Mouse (Mus musculus) frontal cortex, adult (tissue): ENCODE results near the gene Fgfr2.

Experiments
- ATAC-seq: cut with Nextera tagmentation; 2 replicates; pipeline ENCODE4 v1.9.2; 2017; ENCODE audit warnings: mild to moderate bottlenecking, moderate library complexity, mixed read lengths; ENCODE audit not compliant: low TSS enrichment

Gene Fgfr2

DNA sequence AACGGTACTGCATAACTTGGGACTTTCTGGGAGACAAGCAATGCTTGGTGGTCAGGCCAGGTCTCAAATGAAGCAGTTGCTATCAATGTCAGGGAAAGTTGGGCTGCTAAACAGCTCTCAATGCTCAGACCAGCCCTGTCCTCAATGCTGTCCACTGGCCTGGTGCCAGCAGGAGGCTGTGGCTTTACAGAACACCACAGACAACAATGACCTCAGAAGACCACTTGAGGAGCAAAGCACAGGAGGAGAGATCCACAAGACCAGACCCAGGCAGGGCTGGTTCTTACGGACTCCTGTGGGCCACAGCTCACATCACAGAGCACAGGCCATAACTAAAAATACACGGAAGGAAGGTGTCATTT is 368.8 kb downstream of the Fgfr2 start:
- ATAC-seq, result no peak

DNA sequence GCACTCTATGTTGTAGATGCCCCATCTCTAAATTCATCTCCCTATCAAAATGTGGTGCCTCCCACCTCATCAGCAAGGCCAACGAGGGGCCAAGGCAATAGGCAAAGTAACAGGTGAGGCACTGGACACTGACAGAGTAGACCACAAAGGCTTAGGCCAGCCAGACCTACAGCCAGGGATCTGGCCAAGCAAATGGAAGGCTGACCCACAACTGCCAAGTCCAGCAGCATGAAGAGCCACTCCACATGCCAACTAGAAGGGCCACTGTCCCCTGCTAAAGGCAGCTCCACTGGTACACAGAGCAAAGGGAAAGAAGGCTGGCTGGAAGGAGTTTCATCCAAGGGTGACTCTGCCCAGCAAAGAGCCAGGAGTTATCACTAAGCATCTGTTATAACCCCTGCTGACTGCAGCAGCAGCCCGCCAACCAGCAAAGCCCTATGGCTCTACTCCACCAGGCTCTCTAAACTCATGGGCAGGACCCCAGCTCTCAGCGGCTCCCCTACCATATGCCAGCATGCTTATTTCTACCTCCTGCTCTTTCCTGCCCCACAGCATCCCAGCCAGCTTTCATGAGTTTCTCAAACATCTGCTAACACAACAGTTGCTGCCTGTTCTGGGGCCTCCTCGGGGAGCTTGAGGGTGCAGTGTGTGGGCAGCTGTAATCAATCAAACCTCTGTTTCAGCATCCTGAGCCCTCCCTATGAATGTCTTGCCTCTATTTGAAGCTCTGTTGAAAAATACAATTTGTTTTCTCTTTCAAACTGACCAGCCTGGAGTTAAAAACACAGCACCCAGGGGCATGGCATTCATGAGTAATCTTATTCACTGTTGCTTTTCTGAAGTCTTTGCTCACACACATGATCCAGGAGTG is 369.4 kb downstream of the Fgfr2 start:
- no peak for ATAC-seq

DNA sequence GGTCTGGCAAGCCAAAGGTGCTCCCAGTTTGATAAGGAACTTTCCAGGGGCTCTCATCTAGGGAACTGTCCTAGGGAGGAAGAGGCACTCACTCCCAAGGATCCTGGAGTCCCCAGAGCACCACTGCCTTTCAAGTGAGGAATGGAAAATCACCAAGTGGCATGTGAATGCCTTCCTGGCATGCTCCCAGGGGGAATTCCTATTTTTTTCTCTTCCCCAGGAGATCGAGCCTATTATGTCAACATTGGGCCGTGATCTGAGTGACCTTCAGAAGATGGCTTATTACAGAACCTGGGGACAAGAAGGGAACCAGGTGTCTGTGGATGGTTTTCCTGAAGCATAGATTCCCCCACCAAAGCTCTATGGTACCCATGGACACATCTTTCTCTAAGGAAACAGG is 371.4 kb downstream of the Fgfr2 start:
- no peak for ATAC-seq

DNA sequence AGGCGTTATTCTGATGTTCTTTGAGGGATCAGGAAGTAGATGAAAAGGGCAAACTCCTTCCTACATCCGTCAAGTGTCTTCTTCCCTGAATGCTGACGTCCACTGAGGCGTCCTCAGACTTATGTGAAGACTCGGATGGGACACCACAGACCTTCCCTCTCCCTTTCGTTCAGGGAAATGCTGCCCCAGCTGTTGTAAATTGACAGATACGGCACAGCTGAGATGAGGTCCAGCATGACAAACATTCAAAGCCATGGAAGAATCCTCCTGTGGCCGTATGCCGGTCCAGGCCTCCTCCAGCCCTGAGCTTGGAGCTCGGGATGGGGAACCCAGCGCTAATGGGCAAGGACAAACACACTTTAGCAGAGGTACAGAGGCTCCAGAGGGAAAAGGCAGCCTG is 373.6 kb downstream of the Fgfr2 start:
- no peak for ATAC-seq

DNA sequence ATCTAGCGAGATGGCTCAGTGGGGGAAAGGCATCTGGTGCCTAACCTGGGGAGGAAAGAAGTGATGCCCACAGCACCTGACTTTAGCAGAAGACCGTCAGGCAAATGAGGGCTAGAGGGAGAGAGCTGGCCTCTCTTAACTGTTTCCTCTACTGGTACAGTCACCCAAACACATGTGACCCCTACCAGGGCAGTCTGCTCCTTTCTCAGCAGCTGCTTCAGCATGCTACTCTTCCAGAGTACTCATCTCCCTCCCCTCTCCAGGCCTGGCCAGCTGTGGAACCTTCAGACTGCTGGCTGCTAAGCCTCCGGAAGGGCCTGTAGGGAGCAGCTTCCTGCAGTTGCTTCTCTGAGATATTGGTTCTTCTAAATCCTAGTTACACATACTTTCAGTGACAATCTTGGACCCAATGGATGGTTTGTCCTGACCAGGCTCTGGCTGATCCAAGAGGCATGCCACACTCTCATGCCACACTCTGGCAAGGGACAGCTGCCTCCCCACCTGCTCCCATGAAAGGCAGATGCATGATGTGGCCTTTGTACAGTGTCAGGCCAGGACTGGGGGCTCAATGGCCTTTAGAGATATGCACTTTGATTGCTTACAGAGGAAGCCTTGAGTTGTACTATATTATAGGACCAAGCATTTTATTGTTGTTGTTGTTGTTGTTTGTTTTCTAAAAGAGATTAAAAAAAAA is 374.9 kb downstream of the Fgfr2 start:
- ATAC-seq, result no peak

DNA sequence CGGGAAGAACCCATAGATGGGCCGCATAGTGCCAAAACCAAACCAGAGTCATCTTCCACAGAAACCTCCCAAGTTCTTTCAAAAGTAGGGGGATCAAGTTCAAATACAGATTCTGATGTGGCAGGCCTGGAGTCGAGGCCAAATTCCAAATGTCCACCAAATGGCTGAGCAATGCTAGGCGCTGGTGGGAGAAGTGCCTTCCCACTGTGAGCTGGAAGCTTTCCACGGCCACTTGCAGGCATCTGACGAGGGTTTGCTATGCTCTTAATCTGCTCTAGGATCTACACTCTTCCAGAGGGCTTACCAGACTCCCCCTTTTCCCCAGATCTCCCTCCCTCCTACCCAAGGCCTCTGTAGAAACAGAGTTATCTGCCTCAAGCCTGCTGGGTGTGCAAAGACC is 376.1 kb downstream of the Fgfr2 start:
- no peak for ATAC-seq

DNA sequence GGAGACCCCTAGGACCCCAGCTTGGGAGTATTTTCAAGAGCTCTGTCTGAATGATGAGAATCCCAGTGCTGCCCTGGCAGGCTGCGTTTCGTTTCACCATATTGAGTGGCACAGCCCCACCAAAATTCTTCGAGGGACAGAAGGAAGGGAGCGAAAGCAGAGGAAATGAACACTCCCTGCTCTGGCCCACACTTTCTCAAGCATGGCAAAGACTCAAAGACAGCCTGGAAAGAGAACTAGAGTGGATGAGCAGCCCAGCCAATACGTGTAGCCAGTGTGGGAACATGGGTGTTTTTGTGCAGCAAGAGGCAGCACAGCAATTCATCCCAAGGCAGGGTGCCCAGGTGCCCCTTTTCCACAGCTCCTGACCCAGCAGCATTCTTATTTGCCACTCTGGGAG is 380.2 kb downstream of the Fgfr2 start:
- ATAC-seq, result peak; percentile 85

DNA sequence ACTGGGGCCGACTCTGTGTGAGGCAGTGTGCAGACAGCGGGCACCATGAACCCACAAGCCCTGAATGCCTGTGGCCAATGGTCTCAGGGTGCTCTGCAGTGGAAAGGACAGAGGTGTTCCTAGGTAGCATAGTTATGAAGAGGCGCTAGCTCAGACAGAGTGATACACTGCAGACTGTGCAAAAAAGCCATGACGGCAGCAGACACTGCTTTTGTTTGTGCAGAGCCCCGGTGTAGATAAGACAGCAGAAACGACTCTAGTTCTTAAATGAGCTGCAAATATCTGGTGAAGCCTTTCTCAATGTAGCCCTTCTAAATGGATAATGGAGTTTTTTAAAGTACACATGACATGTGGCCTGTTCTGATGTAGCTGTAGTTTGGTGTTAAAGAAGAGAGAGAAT is 383.3 kb downstream of the Fgfr2 start:
- no peak for ATAC-seq

DNA sequence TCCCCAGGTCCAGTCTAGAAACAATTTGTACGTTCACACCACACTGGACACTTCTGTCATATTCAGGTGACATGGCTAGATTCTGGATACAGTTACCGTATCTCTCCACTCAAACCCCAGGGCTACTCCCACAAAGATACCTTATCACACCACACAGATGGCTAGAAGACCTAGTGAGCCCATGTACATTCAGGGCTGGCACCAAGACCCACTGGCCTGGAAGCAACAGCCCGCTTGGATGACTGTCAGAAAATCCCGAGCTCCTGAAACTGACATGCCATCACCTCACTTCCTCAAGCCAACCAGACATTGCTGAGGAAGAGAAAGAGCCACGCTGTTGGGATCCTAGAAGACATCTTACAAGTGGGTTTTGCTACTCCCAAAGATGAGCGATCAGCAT is 384.3 kb downstream of the Fgfr2 start:
- ATAC-seq, result no peak

DNA sequence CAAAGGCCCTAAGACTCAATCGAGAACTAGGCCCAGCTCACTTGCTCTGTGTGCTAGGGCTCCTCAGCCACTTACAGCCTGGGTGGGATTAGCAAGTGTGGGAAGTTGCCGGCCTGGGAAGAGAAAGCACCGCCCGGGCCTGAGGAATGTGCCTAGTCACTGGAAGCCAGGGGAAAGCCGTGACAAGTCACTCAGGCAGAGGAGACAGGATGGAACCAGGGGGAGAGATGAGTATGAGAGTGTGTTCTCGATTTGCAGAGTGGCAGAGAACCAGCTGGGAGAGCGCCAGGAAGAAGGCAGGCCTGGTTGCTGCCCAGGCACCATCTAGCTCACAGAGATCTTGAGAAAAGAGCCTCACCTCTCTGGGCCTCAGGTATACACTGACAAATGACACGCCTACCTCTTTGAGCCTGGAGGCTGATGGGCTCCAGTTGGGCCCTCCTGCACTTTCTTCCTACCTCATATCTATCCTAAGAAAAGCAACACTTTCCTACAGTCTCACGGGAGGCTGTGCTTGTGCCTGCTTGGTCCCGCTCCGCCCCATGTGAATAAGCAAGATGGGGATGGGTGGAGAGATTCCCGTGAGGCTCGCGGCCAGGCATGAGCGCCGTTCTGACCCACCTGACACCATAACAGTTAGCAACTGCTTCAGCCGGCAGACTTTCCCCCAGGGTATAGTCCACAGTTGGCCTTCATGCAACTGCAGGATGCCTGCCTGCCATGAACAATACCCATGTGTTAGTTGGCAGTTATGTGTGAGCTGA is 386.9 kb downstream of the Fgfr2 start:
- ATAC-seq, result peak; percentile 48

DNA sequence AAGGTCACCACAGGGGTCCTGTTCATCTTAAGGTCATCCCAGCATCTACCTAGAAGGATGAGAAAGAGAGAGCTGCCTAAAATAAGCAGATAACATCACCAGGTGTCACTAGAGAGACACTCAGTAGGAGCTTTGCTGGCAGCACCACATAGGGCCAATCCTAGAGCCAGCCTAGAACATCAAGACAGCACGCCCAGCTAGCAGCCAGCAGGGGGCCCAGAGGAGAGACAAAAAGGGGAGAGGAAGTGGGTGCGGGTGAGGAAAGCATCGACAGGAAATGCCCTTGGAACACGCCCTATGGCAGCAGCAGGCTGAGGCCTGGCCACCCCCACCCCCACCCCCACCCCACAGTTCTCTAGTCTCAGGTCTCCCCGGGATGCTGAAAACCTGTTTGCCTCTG is 388.0 kb downstream of the Fgfr2 start:
- ATAC-seq, result no peak

DNA sequence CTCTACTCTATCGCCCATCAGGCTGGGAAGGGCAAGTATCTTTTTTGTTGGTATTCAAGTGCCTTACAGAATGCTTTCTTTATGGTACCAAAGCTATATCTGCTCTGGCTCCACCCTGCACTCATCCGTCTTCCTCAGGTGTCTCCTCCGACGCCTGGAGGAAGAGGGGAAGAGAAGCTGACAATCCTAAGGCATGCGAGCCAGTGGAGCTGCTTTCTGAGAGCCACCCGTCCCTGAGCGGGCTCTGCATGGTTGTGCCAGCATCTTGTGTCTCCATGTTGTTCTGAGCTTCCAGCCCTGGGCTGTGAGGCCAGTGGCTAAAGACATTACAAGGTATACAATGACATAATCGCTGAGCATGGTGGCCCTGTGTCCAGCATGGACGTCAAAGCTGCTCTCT is 388.9 kb downstream of the Fgfr2 start:
- no peak for ATAC-seq

DNA sequence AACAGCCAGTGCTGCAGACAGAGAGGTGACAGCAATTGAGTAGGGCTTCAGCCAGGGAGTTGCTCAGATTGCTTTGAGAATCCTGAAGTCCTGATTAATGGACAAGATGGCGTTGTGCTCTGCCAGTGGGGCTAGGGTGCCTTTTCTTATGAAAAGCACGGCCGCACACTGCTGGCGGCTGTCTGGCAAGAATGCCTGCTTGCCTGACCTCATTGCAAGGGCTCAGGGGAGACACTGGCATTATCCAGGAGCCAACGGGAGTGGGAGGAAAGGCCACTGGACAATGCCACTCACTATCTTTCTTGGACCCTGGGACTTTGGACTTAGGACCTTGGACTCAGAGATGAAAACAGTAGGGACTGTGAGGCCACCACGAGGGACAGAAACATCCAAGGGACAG is 389.6 kb downstream of the Fgfr2 start:
- ATAC-seq, result no peak

DNA sequence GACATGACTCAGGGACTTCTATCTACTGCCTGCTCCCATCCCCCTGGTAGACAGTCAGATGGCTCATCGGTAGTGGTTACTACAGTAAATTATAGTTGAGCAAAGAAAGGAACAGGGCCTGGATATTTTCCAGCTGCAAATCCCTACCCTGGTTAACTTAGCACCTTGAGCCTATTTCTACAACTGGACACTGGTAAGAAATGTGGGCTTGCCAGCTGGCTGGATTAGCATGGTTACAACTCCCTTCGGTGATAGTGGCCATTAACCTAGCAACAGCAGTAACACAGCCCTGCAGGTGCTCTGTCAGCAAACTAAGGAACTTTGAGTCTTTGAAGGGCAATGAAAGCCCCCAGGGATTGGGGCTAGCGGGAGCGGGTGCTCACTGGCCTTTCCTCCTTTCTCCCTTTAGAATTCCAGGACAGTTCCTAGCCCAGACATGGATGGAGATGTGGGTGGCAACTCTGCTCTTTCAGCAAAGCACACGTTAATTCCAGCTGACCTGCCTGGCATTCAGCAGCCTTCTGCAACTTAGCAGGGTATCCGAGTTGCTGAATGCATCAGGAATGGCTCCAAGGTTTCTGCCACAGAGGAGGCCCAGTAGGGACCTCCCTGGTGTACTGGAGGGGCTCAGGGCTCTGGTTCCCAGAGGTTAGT is 390.9 kb downstream of the Fgfr2 start:
- no peak for ATAC-seq

DNA sequence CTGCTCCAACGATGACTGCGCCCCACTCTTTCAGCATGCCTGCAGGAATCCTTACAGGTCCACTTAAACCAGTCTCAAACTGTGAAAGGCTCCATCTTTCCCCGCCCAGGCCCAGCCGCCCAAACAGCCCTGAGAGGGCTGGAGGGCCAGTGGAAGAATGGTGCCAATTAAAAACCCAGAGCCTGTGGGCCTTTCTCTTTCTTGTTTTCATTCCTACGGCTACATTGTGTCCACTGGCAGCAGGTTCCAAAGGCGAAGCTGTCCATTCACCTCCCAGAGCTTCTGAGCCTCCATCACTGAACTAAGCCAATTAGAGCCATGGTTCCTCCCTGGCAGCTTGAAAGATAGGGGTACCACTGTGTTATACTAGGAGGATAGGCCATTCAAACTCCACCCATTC is 391.6 kb downstream of the Fgfr2 start:
- ATAC-seq, result no peak

DNA sequence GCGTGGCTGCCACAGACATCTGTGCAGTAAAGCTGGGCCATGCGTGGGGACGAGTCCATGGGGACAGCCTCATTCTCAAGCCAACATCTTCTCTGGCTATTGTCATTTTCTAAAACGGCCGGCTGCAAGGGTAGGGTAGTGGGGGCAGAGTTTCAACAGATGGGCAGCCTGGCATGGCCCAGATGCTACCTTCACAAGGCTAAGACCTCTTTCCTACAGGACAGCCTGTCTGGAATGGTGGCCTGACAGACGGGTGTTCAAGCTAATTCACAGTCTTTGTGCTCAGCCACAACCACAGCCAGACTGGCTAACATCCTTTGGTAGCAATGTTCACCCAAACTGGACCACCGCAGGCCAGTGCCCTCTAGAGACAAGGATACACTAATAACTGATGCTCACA is 392.6 kb downstream of the Fgfr2 start:
- ATAC-seq, result no peak

DNA sequence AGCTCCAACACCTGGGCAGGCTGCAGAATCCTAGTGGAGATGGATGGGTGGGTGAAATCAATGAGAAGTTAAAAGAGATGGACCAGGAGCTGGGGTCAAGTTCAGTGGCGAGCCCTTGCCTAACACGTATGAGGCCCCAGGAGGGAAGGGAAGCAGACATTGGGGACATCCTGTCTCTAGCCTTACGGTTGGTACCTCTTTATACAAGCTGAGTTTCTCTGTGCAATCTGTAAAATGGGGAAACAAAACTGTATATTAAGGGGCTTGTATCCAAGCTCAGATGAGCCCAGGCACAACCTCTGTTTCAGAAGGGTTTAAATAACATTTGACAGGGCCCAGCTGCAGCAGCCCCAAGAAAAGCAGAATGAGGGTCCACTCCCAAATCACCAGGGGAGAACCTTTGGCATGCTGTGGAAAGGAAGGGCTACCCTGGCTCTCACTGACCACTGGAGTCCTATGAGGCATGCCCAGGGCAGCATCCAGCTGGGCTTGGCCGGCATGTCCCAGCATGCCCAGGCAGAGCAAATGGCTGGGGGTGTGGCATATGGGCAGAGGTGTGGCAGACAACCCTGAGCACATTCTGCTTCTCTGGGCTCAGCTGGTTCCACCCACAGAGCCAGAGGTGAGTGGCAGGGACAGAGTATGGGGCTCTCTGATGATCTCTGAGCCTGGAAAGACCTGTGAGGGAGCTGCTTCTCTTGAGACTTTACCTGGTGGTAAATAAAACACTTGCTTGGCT is 393.9 kb downstream of the Fgfr2 start:
- ATAC-seq, result no peak

DNA sequence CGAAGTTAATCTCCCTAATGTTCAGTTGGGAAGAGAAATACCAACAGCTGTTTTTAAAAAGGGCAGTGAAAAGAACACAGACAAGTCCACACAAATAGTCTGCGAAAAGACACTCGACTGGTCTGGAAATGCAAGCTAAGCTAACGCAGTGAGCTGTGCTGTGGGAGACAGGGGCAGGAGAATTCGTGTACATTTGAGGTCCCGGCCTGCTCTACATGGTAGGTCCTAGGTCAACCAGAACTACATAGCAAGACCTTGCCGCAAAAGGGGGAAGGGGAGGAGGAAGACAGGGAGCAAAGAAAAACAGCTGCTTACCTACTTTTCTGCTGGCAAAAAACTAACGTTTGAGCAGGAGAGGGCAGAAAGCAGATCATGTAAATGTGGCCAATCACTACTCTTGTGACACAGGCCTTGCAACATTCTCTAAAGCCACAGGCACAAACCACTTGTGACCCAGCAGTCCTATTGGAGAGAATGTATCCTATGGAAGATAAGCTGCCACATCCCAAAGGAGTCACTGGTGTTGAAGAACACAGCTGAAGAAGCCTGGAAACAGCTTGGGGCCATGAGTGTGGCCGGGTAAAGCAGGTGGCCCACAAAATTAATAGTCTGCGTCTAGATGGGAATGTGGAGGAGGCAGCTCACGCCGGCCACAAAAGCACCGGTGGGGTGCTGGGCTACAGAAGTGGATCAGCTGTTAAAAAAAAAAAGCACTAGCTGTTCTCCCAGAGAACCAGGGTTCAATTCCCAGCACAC is 396.9 kb downstream of the Fgfr2 start:
- no peak for ATAC-seq

DNA sequence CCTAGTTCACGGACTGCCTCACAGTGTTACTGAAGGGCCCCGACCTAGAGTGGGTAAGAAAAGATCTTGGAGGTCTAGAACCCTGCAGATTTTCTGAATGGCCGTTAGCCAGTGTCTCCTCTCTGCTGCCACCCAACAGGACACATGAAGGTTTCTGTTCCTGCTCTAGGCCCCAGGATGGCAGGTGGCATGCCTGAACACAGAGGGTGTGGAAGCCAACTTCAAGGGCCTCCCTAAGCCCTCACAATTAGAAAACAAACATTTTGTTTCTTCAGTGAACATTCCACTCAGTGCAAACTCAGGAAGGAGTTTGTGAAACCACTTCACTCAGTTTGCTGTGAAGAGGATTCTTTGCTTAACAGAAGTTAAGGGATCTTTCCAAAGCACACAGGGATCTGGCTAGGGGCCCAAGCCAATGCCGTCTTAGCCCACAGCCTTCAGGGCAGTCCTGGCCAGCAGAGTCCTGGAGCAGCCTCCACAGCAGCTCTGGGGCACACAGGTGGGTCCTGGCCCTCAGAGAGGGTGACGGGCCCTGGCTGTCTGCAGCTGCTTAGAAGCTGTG is 398.6 kb downstream of the Fgfr2 start:
- ATAC-seq, result no peak

DNA sequence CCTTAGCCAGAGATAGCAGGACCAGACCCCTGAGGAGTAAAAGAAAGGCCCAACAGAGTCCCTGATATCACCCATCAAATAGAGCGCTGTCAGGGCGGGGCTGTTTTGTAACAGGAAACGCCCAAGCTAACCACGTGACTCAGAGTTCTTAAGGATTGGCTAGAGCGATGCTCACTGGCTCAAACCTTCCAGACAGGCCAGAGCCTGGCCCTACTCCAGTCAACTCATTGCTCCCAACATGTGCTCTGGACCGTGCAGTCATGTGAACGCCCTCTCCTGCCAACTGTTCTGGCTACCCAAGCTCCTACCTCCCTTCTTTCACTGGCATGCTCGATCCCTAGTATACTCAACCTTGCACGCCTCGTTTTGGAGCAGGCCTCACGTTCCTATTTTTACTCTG is 399.2 kb downstream of the Fgfr2 start:
- peak; percentile 22 for ATAC-seq
